10 mouse cellular contexts compared by ENCODE assay signal in genomic region chr14:51092073-51092620, GRCm38 (mm10). TPM values are rescaled to one million over a fixed set of nuclear protein-coding genes. Genes with fewer than 3 reads are reported as not detected.
DNase-seq lines count a peak whose midpoint lies in the region; ATAC-seq and TF ChIP-seq lines count a peak whose summit lies in the region.
"Had no signal": no experiment of that assay in that cellular context is flagged by ENCODE, and none has a peak within 500 bp of the region (broad histone marks: within the 10 kb centered on the region; RNA-seq: fewer than 3 reads in every experiment).

No protein-coding gene starts in this region.

- peak overlapping the region; percentile 29; the same call in 1 of the 2 replicates for H3K27ac ChIP-seq in heart, embryonic 16.5 days (ENCODE audit: low read length)
- no peak overlapping the region for H3K27ac ChIP-seq in heart, embryonic 12.5 days (ENCODE audit: poor library complexity, severe bottlenecking)
- H3K27ac ChIP-seq in CH12.LX (ENCODE audit: insufficient read depth, low read depth): peak overlapping the region; percentile 5; the same call in 1 of the 2 replicates
- peak overlapping the region; percentile 59; the same call in 1 of the 2 replicates for H3K27ac ChIP-seq in embryonic fibroblast, embryonic 13.5 days (ENCODE audit: insufficient read depth, low read length)
- H3K27ac ChIP-seq in liver, embryonic 15.5 days (replicated peaks): no peak overlapping the region

- no peak for TF ChIP-seq CTCF in CH12.LX (conservative IDR thresholded peaks at IDR 0.05 in 1 of 2, IDR thresholded peaks at IDR 0.05 in 1 of 2; ENCODE audit: low read depth in 2 of 2, low read length in 2 of 2)
- no peak for TF ChIP-seq CTCF in embryonic fibroblast, embryonic 13.5 days (IDR thresholded peaks at IDR 0.05; ENCODE audit: borderline replicate concordance, insufficient read depth, low read length)

- no peak overlapping the region for H3K9ac ChIP-seq in heart, embryonic 16.5 days (ENCODE audit: low read length)
- H3K9ac ChIP-seq in heart, embryonic 12.5 days: no peak overlapping the region
- peak overlapping the region; percentile 10; the same call in 1 of the 2 replicates for H3K9ac ChIP-seq in CH12.LX (ENCODE audit: insufficient read depth, low read depth)
- no peak overlapping the region for H3K9ac ChIP-seq in liver, embryonic 15.5 days

- dilution Hi-C loops in CH12.LX (cut with MboI; ENCODE audit: extremely low pct_ligation_motif_present, extremely low pct_unique_long_range_greater_than_20kb, low sequenced_read_pairs): no loop called here

- no peaks in the 10 kb centered on the region for H3K9me3 ChIP-seq in heart, embryonic 16.5 days (replicated peaks; ENCODE audit: control insufficient read depth, low read length)
- H3K9me3 ChIP-seq in heart, embryonic 12.5 days (replicated peaks): no peaks in the 10 kb centered on the region
- no peaks in the 10 kb centered on the region for H3K9me3 ChIP-seq in CH12.LX (replicated peaks; ENCODE audit: low read length)
- no peaks in the 10 kb centered on the region for H3K9me3 ChIP-seq in liver, embryonic 15.5 days (replicated peaks)

- no peaks in the 10 kb centered on the region for H3K27me3 ChIP-seq in heart, embryonic 16.5 days (ENCODE audit: control insufficient read depth, insufficient read depth, low read length)
- no peaks in the 10 kb centered on the region for H3K27me3 ChIP-seq in heart, embryonic 12.5 days (replicated peaks)
- H3K27me3 ChIP-seq in CH12.LX (replicated peaks): no peaks in the 10 kb centered on the region
- H3K27me3 ChIP-seq in liver, embryonic 15.5 days: peaks cover 4% of the 10 kb centered on the region; the same call in 1 of the 2 replicates
- H3K27me3 ChIP-seq: Patski had no signal

- ATAC-seq in heart, embryonic 16.5 days (replicated peaks; ENCODE audit: extremely low read depth, insufficient read depth, low FRiP score): no peak
- ATAC-seq in heart, embryonic 12.5 days (ENCODE audit: insufficient number of reproducible peaks, low FRiP score): no peak
- no peak for ATAC-seq in liver, embryonic 15.5 days (ENCODE audit: insufficient read depth)
- no peak for ATAC-seq in cerebellum, adult (ENCODE audit: insufficient number of reproducible peaks, low FRiP score, low TSS enrichment)
- ATAC-seq in monocyte, adult 5-6 weeks (replicated peaks; ENCODE audit: insufficient number of reproducible peaks, low FRiP score, low TSS enrichment, poor library complexity, severe bottlenecking): no peak
- ATAC-seq: Patski had no signal

- TF ChIP-seq POLR2A in CH12.LX (IDR thresholded peaks at IDR 0.05; ENCODE audit: low read depth, low read length): peak; percentile 44; the same call in 1 of the 2 replicates
- no peak for TF ChIP-seq POLR2A in embryonic fibroblast, embryonic 13.5 days (IDR thresholded peaks at IDR 0.05; ENCODE audit: low read depth, low read length)

- H3K4me1 ChIP-seq in heart, embryonic 16.5 days (ENCODE audit: control insufficient read depth, insufficient read depth, low read length): peaks cover 17% of the 10 kb centered on the region
- H3K4me1 ChIP-seq in heart, embryonic 12.5 days (replicated peaks): peaks cover 4% of the 10 kb centered on the region; the same call in 1 of the 2 replicates
- peaks cover 3 to 35% of the 10 kb centered on the region in 2 experiments; a peak in 3 of 4 replicates for H3K4me1 ChIP-seq in CH12.LX (ENCODE audit: control insufficient read depth in 1 of 2, insufficient read depth in 2 of 2)
- H3K4me1 ChIP-seq in embryonic fibroblast, embryonic 13.5 days (ENCODE audit: control insufficient read depth, insufficient read depth, low read length): peaks cover 5% of the 10 kb centered on the region; the same call in 1 of the 2 replicates
- H3K4me1 ChIP-seq in liver, embryonic 15.5 days (replicated peaks): peaks cover 75% of the 10 kb centered on the region

- peak; percentile 69 for DNase-seq in CH12.LX (ENCODE audit: extremely low read depth)
- no peak for DNase-seq in adrenal gland, adult 8-10 months

- H3K36me3 ChIP-seq in heart, embryonic 16.5 days (ENCODE audit: control insufficient read depth, insufficient read depth): no peaks in the 10 kb centered on the region
- no peaks in the 10 kb centered on the region for H3K36me3 ChIP-seq in heart, embryonic 12.5 days
- no peaks in the 10 kb centered on the region for H3K36me3 ChIP-seq in CH12.LX (replicated peaks in 1 of 2; ENCODE audit: control insufficient read depth in 1 of 2, insufficient read depth in 1 of 2, low read length in 1 of 2)
- H3K36me3 ChIP-seq in liver, embryonic 15.5 days (replicated peaks): no peaks in the 10 kb centered on the region

- in situ Hi-C loops in CH12.LX (cut with MboI; ENCODE audit: low pct_ligation_motif_present, low pct_unique_long_range_greater_than_20kb, low sequenced_read_pairs): loop anchor here (10.0 kb wide), 1 partner anchor 67 kb away; no protein-coding TSS in a partner anchor

- 53% methylated on average over 8 of the region's 8 CpGs for WGBS in heart, embryonic 16.5 days
- WGBS in heart, embryonic 12.5 days: 56% methylated on average over 8 of the region's 8 CpGs
- 31% methylated on average over 8 of the region's 8 CpGs for WGBS in liver, embryonic 15.5 days (ENCODE audit: insufficient replicate concordance)

- peak overlapping the region; percentile 85 for H3K4me2 ChIP-seq in heart, embryonic 16.5 days (ENCODE audit: low read depth, low read length)
- no peak overlapping the region; the same call in 1 of the 2 replicates for H3K4me2 ChIP-seq in heart, embryonic 12.5 days
- peak overlapping the region; percentile 67 for H3K4me2 ChIP-seq in CH12.LX (ENCODE audit: insufficient read depth, low read depth, poor library complexity, severe bottlenecking)
- 0 out of 2 replicates have a peak overlapping the region, but pooled peaks have one; percentile 90 for H3K4me2 ChIP-seq in liver, embryonic 15.5 days

- H3K79me2 ChIP-seq in CH12.LX (replicated peaks; ENCODE audit: control insufficient read depth, extremely low read depth, insufficient read depth, poor library complexity, severe bottlenecking): no peaks in the 10 kb centered on the region

- no peak for TF ChIP-seq RAD21 in CH12.LX (IDR thresholded peaks at IDR 0.05; ENCODE audit: low read depth, low read length)

- TF ChIP-seq EP300 in CH12.LX (IDR thresholded peaks at IDR 0.05; ENCODE audit: low read length): peak; percentile 10; the same call in 1 of the 2 replicates

- H3K4me3 ChIP-seq in heart, embryonic 16.5 days (ENCODE audit: low read length): peak overlapping the region; percentile 82
- no peak overlapping the region for H3K4me3 ChIP-seq in heart, embryonic 12.5 days
- peak overlapping the region in 2 of 3 experiments; percentile 49 to 66 for H3K4me3 ChIP-seq in CH12.LX (replicated peaks in 1 of 3; ENCODE audit: low read depth in 2 of 3, low read length in 2 of 3, poor library complexity in 1 of 3)
- peak overlapping the region; percentile 82 for H3K4me3 ChIP-seq in embryonic fibroblast, embryonic 13.5 days (ENCODE audit: insufficient read depth, low read length)
- H3K4me3 ChIP-seq in liver, embryonic 15.5 days (replicated peaks): no peak overlapping the region

RNA-seq across cellular contexts. Expression of gene Ang, which starts 1.2 kb away (rescaled TPM):
- 3.4 and 4.4 TPM in 2 replicates for polyA plus RNA-seq in heart, embryonic 16.5 days (2015; fragmentation: Nextera tagmentation; extraction: Ambion mirVana)
- polyA plus RNA-seq in heart, embryonic 12.5 days (2016; fragmentation: Nextera tagmentation; extraction: Ambion mirVana): 2.0 and 3.2 TPM in 2 replicates
- total RNA-seq in CH12.LX (2012; rRNA removed) (1.6 and 2.2 TPM in 2 replicates), CH12.LX (2014; rRNA removed) (0.44 and 1.2 TPM in 2 replicates)
- polyA plus RNA-seq in CH12.LX (2012; ENCODE audit: insufficient read length, low read depth): 0.97 and 1.2 TPM in 2 replicates
- 11.4 TPM in 2 replicates for polyA plus RNA-seq in embryonic fibroblast, embryonic 13.5 days (2011; ENCODE audit: insufficient read length, low read depth, missing spikeins)
- 6.8 and 7.4 TPM in 2 replicates for polyA plus RNA-seq in liver, embryonic 15.5 days (2015; fragmentation: Nextera tagmentation; extraction: Ambion mirVana)
- 1 to 10 TPM; 5.4 to 7.4 (median 6.4) TPM for total RNA-seq in adrenal gland, adult 8-10 months (2022)
- 0.75 to 1.2 TPM in 2 of 3 replicates, not detected in the other for total RNA-seq in monocyte, adult 5-6 weeks (2017)

RNA-seq across cellular contexts. Expression of gene Rnase4, which starts 1.3 kb away (rescaled TPM):
- 27.3 and 30.5 TPM in 2 replicates for polyA plus RNA-seq in heart, embryonic 16.5 days (2015; fragmentation: Nextera tagmentation; extraction: Ambion mirVana)
- polyA plus RNA-seq in heart, embryonic 12.5 days (2016; fragmentation: Nextera tagmentation; extraction: Ambion mirVana): 13.7 and 15.0 TPM in 2 replicates
- total RNA-seq in CH12.LX (2012; rRNA removed): 0.92 and 1.9 TPM in 2 replicates
- total RNA-seq in CH12.LX (2014; rRNA removed): 1.8 and 2.5 TPM in 2 replicates
- polyA plus RNA-seq in CH12.LX (2012; ENCODE audit: insufficient read length, low read depth): 1.1 and 1.6 TPM in 2 replicates
- polyA plus RNA-seq in embryonic fibroblast, embryonic 13.5 days (2011; ENCODE audit: insufficient read length, low read depth, missing spikeins): 116 and 134 TPM in 2 replicates
- polyA plus RNA-seq in liver, embryonic 15.5 days (2015; fragmentation: Nextera tagmentation; extraction: Ambion mirVana): 23.0 and 23.7 TPM in 2 replicates
- total RNA-seq in adrenal gland, adult 8-10 months (2022): 10 to 100 TPM; 48.1 to 69.1 (median 54.7) TPM
- total RNA-seq in monocyte, adult 5-6 weeks (2017): 10.2 to 19.2 TPM (median 14.1 TPM) in 3 replicates

RNA-seq across cellular contexts. Expression of gene Olfr750, which starts 17.9 kb away (rescaled TPM):
- polyA plus RNA-seq in heart, embryonic 16.5 days (2015; fragmentation: Nextera tagmentation; extraction: Ambion mirVana): not detected in 2 replicates
- polyA plus RNA-seq in heart, embryonic 12.5 days (2016; fragmentation: Nextera tagmentation; extraction: Ambion mirVana): not detected in 2 replicates
- total RNA-seq in CH12.LX (2012; rRNA removed): not detected in 2 replicates
- total RNA-seq in CH12.LX (2014; rRNA removed): not detected in 2 replicates
- polyA plus RNA-seq in CH12.LX (2012; ENCODE audit: insufficient read length, low read depth): not detected in 2 replicates
- not detected in 2 replicates for polyA plus RNA-seq in embryonic fibroblast, embryonic 13.5 days (2011; ENCODE audit: insufficient read length, low read depth, missing spikeins)
- polyA plus RNA-seq in liver, embryonic 15.5 days (2015; fragmentation: Nextera tagmentation; extraction: Ambion mirVana): not detected in 2 replicates
- total RNA-seq in adrenal gland, adult 8-10 months (2022): not detected
- total RNA-seq in monocyte, adult 5-6 weeks (2017): not detected in 3 replicates
- polyA plus RNA-seq: neural tube, embryonic 11.5 days; Patski had no signal

RNA-seq across cellular contexts. Expression of gene Eddm3b, which starts 22.1 kb away (rescaled TPM):
- not detected in 2 replicates for polyA plus RNA-seq in heart, embryonic 16.5 days (2015; fragmentation: Nextera tagmentation; extraction: Ambion mirVana)
- polyA plus RNA-seq in heart, embryonic 12.5 days (2016; fragmentation: Nextera tagmentation; extraction: Ambion mirVana): not detected in 2 replicates
- total RNA-seq in CH12.LX (2012; rRNA removed) (not detected in 2 replicates), CH12.LX (2014; rRNA removed) (not detected in 2 replicates)
- polyA plus RNA-seq in CH12.LX (2012; ENCODE audit: insufficient read length, low read depth): not detected in 2 replicates
- polyA plus RNA-seq in embryonic fibroblast, embryonic 13.5 days (2011; ENCODE audit: insufficient read length, low read depth, missing spikeins): not detected in 2 replicates
- polyA plus RNA-seq in liver, embryonic 15.5 days (2015; fragmentation: Nextera tagmentation; extraction: Ambion mirVana): not detected in 2 replicates
- total RNA-seq in adrenal gland, adult 8-10 months (2022): not detected
- not detected in 3 replicates for total RNA-seq in monocyte, adult 5-6 weeks (2017)
- polyA plus RNA-seq: neural tube, embryonic 11.5 days; Patski had no signal

RNA-seq across cellular contexts. Expression of gene Rnase6, which starts 31.6 kb away (rescaled TPM):
- 0.80 and 1.1 TPM in 2 replicates for polyA plus RNA-seq in heart, embryonic 16.5 days (2015; fragmentation: Nextera tagmentation; extraction: Ambion mirVana)
- 0.29 TPM in 1 of 2 replicates, not detected in the other for polyA plus RNA-seq in heart, embryonic 12.5 days (2016; fragmentation: Nextera tagmentation; extraction: Ambion mirVana)
- total RNA-seq in CH12.LX (2012; rRNA removed) (15.6 and 18.3 TPM in 2 replicates), CH12.LX (2014; rRNA removed) (35.1 and 38.2 TPM in 2 replicates)
- polyA plus RNA-seq in CH12.LX (2012; ENCODE audit: insufficient read length, low read depth): 15.3 and 16.4 TPM in 2 replicates
- not detected in 2 replicates for polyA plus RNA-seq in embryonic fibroblast, embryonic 13.5 days (2011; ENCODE audit: insufficient read length, low read depth, missing spikeins)
- polyA plus RNA-seq in liver, embryonic 15.5 days (2015; fragmentation: Nextera tagmentation; extraction: Ambion mirVana): 3.3 and 5.1 TPM in 2 replicates
- total RNA-seq in adrenal gland, adult 8-10 months (2022): 1 to 10 TPM; 1.4 to 4.0 (median 2.1) TPM
- total RNA-seq in monocyte, adult 5-6 weeks (2017): 198 to 426 TPM (median 345 TPM) in 3 replicates
- polyA plus RNA-seq: Patski had no signal

Comparison
In these comparisons a context has a peak if more than half of its experiments do, and no peak if none do; other contexts are left out.
1. H3K27ac ChIP-seq: peak in heart, embryonic 16.5 days (single experiment), CH12.LX (single experiment) and embryonic fibroblast, embryonic 13.5 days (single experiment); none in heart, embryonic 12.5 days (single experiment) and liver, embryonic 15.5 days (single experiment).
2. H3K4me3 ChIP-seq: peak in heart, embryonic 16.5 days (single experiment), CH12.LX (2 of 3) and embryonic fibroblast, embryonic 13.5 days (single experiment); none in heart, embryonic 12.5 days (single experiment) and liver, embryonic 15.5 days (single experiment).